Mouse (Mus musculus) kidney, postnatal 0 days (tissue): ENCODE measurements around the gene Adcy6. TPM values are rescaled to one million over a fixed set of nuclear protein-coding genes. Genes with fewer than 3 reads are reported as not detected.
A peak's percentile ranks its signal among the peaks of the same experiment; 100 is the strongest.

ENCODE experiments used
- ATAC-seq: fragments of 200-750 bp; cut with Nextera tagmentation; replicated peaks from 2 replicates; pipeline ENCODE4 v1.8.0; 2017; ENCODE audit warnings: low read depth, moderate number of reproducible peaks, moderate TSS enrichment, moderate library complexity; ENCODE audit not compliant: low FRiP score
- DNase-seq: peaks from one replicate; pipeline ENCODE4 v3.0.0-alpha.2; 2016; ENCODE audit warnings: low spot score
- H3K27ac ChIP-seq: fragments of 300-500 bp; sonication (generic); 2 replicates; pipeline ENCODE4 v1.5.1; 2014; ENCODE audit warnings: mild to moderate bottlenecking
- H3K27me3 ChIP-seq: fragments of 300-500 bp; sonication (generic); 2 replicates; pipeline ENCODE4 v1.6.1; 2014; ENCODE audit warnings: low read length, mixed read lengths; ENCODE audit not compliant: insufficient read depth
- H3K36me3 ChIP-seq: fragments of 300-500 bp; sonication (generic); 2 replicates; pipeline ENCODE4 v1.6.1; 2014; ENCODE audit warnings: low read length, mixed read lengths; ENCODE audit not compliant: insufficient read depth
- H3K4me1 ChIP-seq: fragments of 300-500 bp; sonication (generic); replicated peaks from 2 replicates; pipeline ENCODE4 v1.6.1; 2014; ENCODE audit warnings: antibody characterized with exemption, low read length, mixed read lengths; ENCODE audit not compliant: insufficient read depth
- H3K4me2 ChIP-seq: fragments of 300-500 bp; sonication (generic); 2 replicates; pipeline ENCODE4 v1.6.1; 2014; ENCODE audit warnings: mild to moderate bottlenecking, low read length, moderate library complexity, mixed read lengths
- H3K4me3 ChIP-seq: fragments of 300-500 bp; sonication (generic); replicated peaks from 2 replicates; pipeline ENCODE4 v1.5.1; 2014; ENCODE audit warnings: low read depth, low read length
- H3K9ac ChIP-seq: fragments of 300-500 bp; sonication (generic); 2 replicates; pipeline ENCODE4 v1.6.1; 2014; ENCODE audit warnings: low read depth, low read length
- H3K9me3 ChIP-seq: fragments of 300-500 bp; sonication (generic); replicated peaks from 2 replicates; pipeline ENCODE4 v1.6.1; 2016; ENCODE audit warnings: low read length, inconsistent platforms, mixed read lengths
- CTCF ChIP-seq: IDR thresholded peaks from 2 replicates; pipeline ENCODE4 v1.5.1; 2016; ENCODE audit warnings: antibody characterized with exemption, low read depth, mild to moderate bottlenecking, moderate library complexity
- WGBS: fragments of 180-500 bp; shearing (Covaris S2); extraction: QIAGEN DNeasy Blood & Tissue Kit; methylation state at CpG from one replicate; pipeline ENCODE4 v1.1.7; 2014; 5-methylcytosine and 5-hydroxymethylcytosine counted together
- polyA plus RNA-seq: library from polyadenylated mRNA; unstranded; fragments of >200 nt; fragmentation: Nextera tagmentation; extraction: Ambion mirVana; gene quantifications from 2 replicates; pipeline ENCODE4 v1.2.1, GENCODE M21; 2015

Gene Adcy6
- polyA plus RNA-seq, 1 experiment from 2014 or later = 16.8 TPM

GRCm38 (mm10) chr15:98635291-98635841, 25.5 kb upstream of the Adcy6 start:
- H3K9me3 ChIP-seq = no peaks in the 10 kb centered on the region
- ATAC-seq = no peak
- no peaks in the 10 kb centered on the region for H3K36me3 ChIP-seq
- peak overlapping the region; percentile 79 for H3K4me3 ChIP-seq
- peak overlapping the region; percentile 71 for H3K9ac ChIP-seq
- TF ChIP-seq CTCF = 0 out of 2 replicates have a peak, but pooled peaks have one; percentile 17
- H3K27ac ChIP-seq = no peak overlapping the region
- 4% methylated on average over 21 of the region's 21 CpGs for WGBS
- DNase-seq = peak; percentile 50
- H3K27me3 ChIP-seq = 0 out of 2 replicates have a peak, but pooled peaks cover 3% of the 10 kb centered on the region
- H3K4me2 ChIP-seq = peak overlapping the region; percentile 85
- H3K4me1 ChIP-seq = peaks cover 30% of the 10 kb centered on the region

- DNase-seq (peak; percentile 77), ATAC-seq (peak; percentile 27; the same call in 1 of the 2 replicates)
- WGBS = under 1% methylated on average over 50 of the region's 65 CpGs
- Histone ChIP-seq H3K27me3 (0 out of 2 replicates have a peak, but pooled peaks cover 3% of the 10 kb centered on the region), H3K4me1 (peaks cover 30% of the 10 kb centered on the region), H3K9me3 (no peaks in the 10 kb centered on the region), H3K4me3 (peak overlapping the region; percentile 79), H3K9ac (peak overlapping the region; percentile 71), H3K27ac (peak overlapping the region; percentile 65; the same call in 1 of the 2 replicates), H3K4me2 (peak overlapping the region; percentile 85), H3K36me3 (no peaks in the 10 kb centered on the region)
- no peak for TF ChIP-seq CTCF
These were observed 24.7 kb upstream of the Adcy6 start for GRCm38 (mm10) chr15:98634541-98635081.

- Histone ChIP-seq H3K36me3 (no peaks in the 10 kb centered on the region), H3K4me1 (peaks cover 30% of the 10 kb centered on the region), H3K27ac (no peak overlapping the region), H3K9me3 (no peaks in the 10 kb centered on the region), H3K27me3 (0 out of 2 replicates have a peak, but pooled peaks cover 3% of the 10 kb centered on the region), H3K4me2 (peak overlapping the region; percentile 85), H3K4me3 (peak overlapping the region; percentile 79), H3K9ac (peak overlapping the region; percentile 71)
- 1% methylated on average over 25 of the region's 25 CpGs for WGBS
- no peak for TF ChIP-seq CTCF
- no peak for DNase-seq
- ATAC-seq = no peak
These were observed 24.1 kb upstream of the Adcy6 start for GRCm38 (mm10) chr15:98633822-98634470.

- WGBS = 2% methylated on average over 4 of the region's 4 CpGs
- Histone ChIP-seq H3K36me3 (no peaks in the 10 kb centered on the region), H3K9ac (no peak overlapping the region), H3K27ac (no peak overlapping the region), H3K27me3 (0 out of 2 replicates have a peak, but pooled peaks cover 3% of the 10 kb centered on the region), H3K9me3 (no peaks in the 10 kb centered on the region), H3K4me1 (peaks cover 34% of the 10 kb centered on the region), H3K4me2 (peak overlapping the region; percentile 85), H3K4me3 (peak overlapping the region; percentile 37; the same call in 1 of the 2 replicates)
- no peak for DNase-seq
- no peak for TF ChIP-seq CTCF
- ATAC-seq = no peak
These were observed 23.0 kb upstream of the Adcy6 start for GRCm38 (mm10) chr15:98632921-98633320.

- Histone ChIP-seq H3K4me2 (peak overlapping the region; percentile 85), H3K36me3 (no peaks in the 10 kb centered on the region), H3K4me3 (peak overlapping the region; percentile 37), H3K9ac (peak overlapping the region; percentile 44; the same call in 1 of the 2 replicates), H3K9me3 (no peaks in the 10 kb centered on the region), H3K27ac (no peak overlapping the region; the same call in 1 of the 2 replicates), H3K27me3 (0 out of 2 replicates have a peak, but pooled peaks cover 3% of the 10 kb centered on the region), H3K4me1 (peaks cover 33% of the 10 kb centered on the region)
- 0 out of 2 replicates have a peak, but pooled peaks have one; percentile 34 for ATAC-seq
- under 1% methylated on average over 25 of the region's 25 CpGs for WGBS
- peak; percentile 94 for DNase-seq
- TF ChIP-seq CTCF = no peak
These were observed 22.4 kb upstream of the Adcy6 start for GRCm38 (mm10) chr15:98632107-98632744.

- Histone ChIP-seq H3K4me2 (peak overlapping the region; percentile 85), H3K4me3 (peak overlapping the region; percentile 37), H3K9ac (0 out of 2 replicates have a peak overlapping the region, but pooled peaks have one; percentile 44), H3K9me3 (no peaks in the 10 kb centered on the region), H3K4me1 (peaks cover 31% of the 10 kb centered on the region), H3K27me3 (0 out of 2 replicates have a peak, but pooled peaks cover 3% of the 10 kb centered on the region), H3K36me3 (no peaks in the 10 kb centered on the region), H3K27ac (no peak overlapping the region)
- ATAC-seq (peak; percentile 61), DNase-seq (peak; percentile 84)
- peak; percentile 95 for TF ChIP-seq CTCF
- under 1% methylated on average over 18 of the region's 18 CpGs for WGBS
These were observed 21.6 kb upstream of the Adcy6 start for GRCm38 (mm10) chr15:98631493-98631892.
